Mouse (Mus musculus): ENCODE measurements at regions not wholly inside any gene's neighbourhood (a gene's known extent, or its start where the extent isn't known, plus 50 kb on each side); places are given as distances from the start of the nearest gene placed in this dataset.

- DNase-seq (ENCODE audit: low read depth, low spot score): no peak
These were observed 61.0 kb upstream of the Ptpn3 start for GRCm38 (mm10) chr4:57362652-57363051.

DNA sequence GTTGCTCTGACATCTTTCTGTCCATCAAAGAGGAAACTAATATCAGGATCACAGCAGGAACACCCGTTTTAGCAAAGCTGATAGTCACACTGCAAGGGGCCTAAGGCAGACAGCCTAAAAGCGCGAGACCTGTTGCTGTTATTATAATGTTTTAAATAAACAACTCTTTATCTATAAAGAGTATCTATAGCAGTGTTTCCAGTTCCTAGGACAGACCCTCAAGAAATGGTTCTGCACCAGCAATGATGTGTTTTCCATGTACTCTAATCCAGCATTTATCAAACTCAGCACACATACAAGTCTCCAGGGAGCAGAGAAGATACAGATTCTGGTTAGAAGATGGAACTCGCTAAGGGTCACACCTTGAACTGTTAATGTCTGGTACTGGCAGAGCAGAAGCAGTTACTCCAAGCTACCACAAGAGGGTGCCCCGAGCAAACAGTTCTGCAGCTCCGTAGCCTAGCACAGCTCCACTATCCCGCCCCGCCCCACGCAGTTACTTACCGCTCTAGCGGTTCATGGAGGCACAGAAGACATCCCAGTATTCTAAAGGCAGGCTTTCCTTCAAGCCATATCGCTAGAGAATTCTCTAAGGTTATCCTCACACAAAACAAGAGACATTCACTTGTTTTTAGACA lies 64.2 kb upstream of the Palm2 start:
- DNase-seq (ENCODE audit: low read depth, low spot score): peak; percentile 80

DNA sequence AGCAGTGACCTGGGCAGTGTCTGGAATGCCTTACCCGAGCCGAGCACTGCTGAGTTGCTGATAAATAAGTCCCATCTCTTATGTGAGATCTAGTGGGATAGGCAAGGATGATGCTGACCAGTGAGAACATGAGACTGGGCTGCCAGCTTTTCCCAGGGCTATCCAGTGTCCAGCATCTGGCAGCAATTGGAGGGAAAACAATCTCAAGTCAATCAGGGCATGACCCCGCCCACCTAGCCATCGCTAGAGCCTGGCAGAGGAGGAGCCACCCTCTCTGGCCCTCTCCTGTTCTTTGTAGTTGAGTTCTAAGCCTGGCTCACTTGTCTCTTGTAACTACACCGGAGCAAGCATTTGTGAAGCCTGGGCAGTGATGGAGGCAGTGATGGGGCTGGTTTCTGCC lies 56.2 kb upstream of the Palm2 start:
- DNase-seq (ENCODE audit: low read depth, low spot score): peak; percentile 49

GRCm38 (mm10) chr4:57380063-57380800 lies 53.8 kb upstream of the Palm2 start:
- no peak for DNase-seq (ENCODE audit: low read depth, low spot score)

DNA sequence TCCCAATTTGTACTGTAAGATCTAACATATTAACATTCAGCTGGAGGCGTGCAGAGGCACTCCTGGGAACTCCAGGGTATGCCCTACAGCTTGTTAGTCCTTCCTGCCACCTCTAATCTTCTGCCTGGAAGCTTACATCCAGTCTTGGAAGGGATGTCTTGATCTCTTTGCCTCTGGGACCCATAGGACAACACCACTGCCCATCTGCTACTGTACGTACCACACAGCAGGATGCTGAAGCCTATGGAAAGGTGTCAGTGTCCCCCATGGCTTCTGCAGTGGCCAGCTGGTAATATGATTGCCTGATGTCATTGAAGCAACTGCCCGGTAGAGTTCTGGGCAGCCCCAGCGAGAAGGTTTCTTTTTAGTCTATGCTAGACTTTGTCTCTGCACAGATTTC lies 52.7 kb upstream of the Palm2 start:
- DNase-seq (ENCODE audit: low read depth, low spot score): no peak
